ENCODE assay signal across 9 mouse cellular contexts in genomic region chr9:100467653-100468052, GRCm38 (mm10). TPM values are rescaled to one million over a fixed set of nuclear protein-coding genes. Genes with fewer than 3 reads are reported as not detected.
A peak's percentile ranks its signal among the peaks of the same experiment; 100 is the strongest.
DNase-seq lines count a peak whose midpoint lies in the region; ATAC-seq and TF ChIP-seq lines count a peak whose summit lies in the region.
"Had no signal": no experiment of that assay in that cellular context is flagged by ENCODE, and none has a peak within 500 bp of the region (broad histone marks: within the 10 kb centered on the region; RNA-seq: fewer than 3 reads in every experiment).

No protein-coding gene starts in this region.

- no peak overlapping the region for H3K4me3 ChIP-seq in testis, adult 2 months (ENCODE audit: control insufficient read depth, low read depth, low read length)
- H3K4me3 ChIP-seq in forebrain, embryonic 15.5 days = no peak overlapping the region

- H3K9ac ChIP-seq in forebrain, embryonic 15.5 days (replicated peaks) = no peak overlapping the region
- H3K9ac ChIP-seq: forebrain, postnatal 0 days had no signal

- no peaks in the 10 kb centered on the region for H3K36me3 ChIP-seq in testis, adult 2 months (ENCODE audit: control insufficient read depth, insufficient read depth, low read length)
- no peaks in the 10 kb centered on the region for H3K36me3 ChIP-seq in forebrain, embryonic 15.5 days

- H3K4me1 ChIP-seq in testis, adult 2 months (ENCODE audit: control insufficient read depth, insufficient read depth, low read length) = peaks cover 5% of the 10 kb centered on the region
- peaks cover 9% of the 10 kb centered on the region; the same call in 1 of the 2 replicates for H3K4me1 ChIP-seq in forebrain, embryonic 15.5 days

- H3K4me2 ChIP-seq in forebrain, embryonic 15.5 days (replicated peaks) = no peak overlapping the region

- ATAC-seq in forebrain, embryonic 15.5 days (replicated peaks) = no peak

- peak overlapping the region; percentile 6; the same call in 1 of the 2 replicates for H3K27ac ChIP-seq in testis, adult 2 months (ENCODE audit: control insufficient read depth, insufficient read depth, low read depth, low read length)
- no peak overlapping the region for H3K27ac ChIP-seq in forebrain, embryonic 15.5 days (replicated peaks)

- H3K27me3 ChIP-seq in testis, adult 2 months (ENCODE audit: control insufficient read depth, insufficient read depth, low read length) = no peaks in the 10 kb centered on the region
- no peaks in the 10 kb centered on the region for H3K27me3 ChIP-seq in forebrain, embryonic 15.5 days

- peak; percentile 17 to 40 for DNase-seq in adrenal gland, postnatal 36 days
- no peak for DNase-seq in adrenal gland, adult 2 months
- peak; percentile 44 to 46 for DNase-seq in right cerebral cortex, postnatal 10 days (ENCODE audit: low spot score in 2 of 2)
- no peak for DNase-seq in right cerebral cortex, adult 2 months (ENCODE audit: low spot score in 2 of 2)
- DNase-seq in heart, postnatal 4 days = peak; percentile 72
- DNase-seq in thymus, postnatal 0 days (ENCODE audit: low spot score) = no peak
- DNase-seq: forebrain, postnatal 0 days had no signal

- 36% methylated on average over 7 of the region's 7 CpGs for WGBS in forebrain, embryonic 15.5 days

- no peak for TF ChIP-seq CTCF in testis, adult 2 months (IDR thresholded peaks at IDR 0.05; ENCODE audit: control insufficient read depth, insufficient read depth, insufficient replicate concordance, low read depth, low read length)

- H3K9me3 ChIP-seq in forebrain, embryonic 15.5 days = no peaks in the 10 kb centered on the region

- TF ChIP-seq POLR2A in testis, adult 2 months (IDR thresholded peaks at IDR 0.05; ENCODE audit: control insufficient read depth, low read depth, low read length) = no peak

RNA-seq across cellular contexts. Expression of gene Il20rb, which starts 18.9 kb away (rescaled TPM):
- 1 to 10 TPM; 1.1 to 1.2 TPM for total RNA-seq in adrenal gland, postnatal 36 days (2021)
- 1 to 10 TPM in 1 of 2 experiments, under 1 TPM in 1; 0.52 to 1.8 TPM for total RNA-seq in adrenal gland, adult 2 months (2021)
- 0.42 and 0.70 TPM in 2 replicates for polyA plus RNA-seq in adrenal gland, adult 2 months (2012; rRNA removed)
- 1 to 10 TPM; 4.3 TPM for total RNA-seq in heart, postnatal 4 days (2021)
- polyA plus RNA-seq in testis, adult 2 months (2012; rRNA removed) = 1.5 and 2.1 TPM in 2 replicates
- 9.2 and 9.7 TPM in 2 replicates for polyA plus RNA-seq in thymus, postnatal 0 days (2015; fragmentation: Nextera tagmentation; extraction: Ambion mirVana)
- 0.50 and 0.86 TPM in 2 replicates for polyA plus RNA-seq in forebrain, embryonic 15.5 days (2015; fragmentation: Nextera tagmentation; extraction: Ambion mirVana)

Comparison
In these comparisons a context has a peak if more than half of its experiments do, and no peak if none do; other contexts are left out.
1. DNase-seq: peak in adrenal gland, postnatal 36 days (2 of 2), right cerebral cortex, postnatal 10 days (2 of 2) and heart, postnatal 4 days (single experiment); none in adrenal gland, adult 2 months (single experiment), right cerebral cortex, adult 2 months (0 of 2) and thymus, postnatal 0 days (single experiment).